Mouse (Mus musculus) small intestine, adult 2 months (tissue): ENCODE data around the gene Rreb1.

Experiments used
- CTCF ChIP-seq: fragments of 200-500 bp; IDR thresholded peaks from 2 replicates; pipeline ENCODE4 v1.5.1; 2012; ENCODE audit warnings: low read depth, mild to moderate bottlenecking, control low read depth, inconsistent platforms, low read length, moderate library complexity, mixed read lengths; ENCODE audit not compliant: insufficient replicate concordance, insufficient read length; ENCODE audit errors: extremely low read depth
- POLR2A ChIP-seq: fragments of 200-500 bp; IDR thresholded peaks from 2 replicates; pipeline ENCODE4 v1.6.1; 2012; ENCODE audit warnings: low read depth, mild to moderate bottlenecking, control low read depth, inconsistent platforms, low read length, moderate library complexity

DNA sequence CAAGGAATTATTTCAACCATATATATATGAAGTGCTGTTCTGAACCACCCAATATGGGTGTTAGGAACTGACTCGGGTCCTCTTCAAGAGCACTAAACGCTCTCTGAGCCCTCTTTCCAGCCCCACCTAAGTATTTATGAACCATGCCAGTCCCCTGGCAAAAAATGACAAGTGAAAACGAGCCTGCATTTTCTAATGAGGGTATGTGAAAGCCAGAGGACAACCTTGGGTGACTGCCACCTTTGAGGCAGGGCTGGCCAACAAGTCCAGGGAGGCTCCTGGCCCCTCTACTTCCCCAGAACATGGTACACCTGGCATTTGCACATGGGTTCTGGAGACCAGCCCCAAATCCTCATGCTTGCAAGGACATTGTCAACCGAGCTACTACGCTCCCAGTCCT, 196.5 kb downstream of the Rreb1 start:
- TF ChIP-seq POLR2A: no peak
- TF ChIP-seq CTCF: no peak
